Mouse (Mus musculus) thymus, adult 2 months (tissue): ENCODE measurements around the gene Atg10.

Experiments
- CTCF ChIP-seq: fragments of 200-500 bp; IDR thresholded peaks from 2 replicates; pipeline ENCODE4 v1.5.1; 2012; ENCODE audit warnings: mild to moderate bottlenecking, control low read depth, low read length, moderate library complexity, borderline replicate concordance; ENCODE audit not compliant: control insufficient read depth, poor library complexity, insufficient read depth; ENCODE audit errors: extremely low read depth
- POLR2A ChIP-seq: fragments of 200-500 bp; IDR thresholded peaks from 2 replicates; pipeline ENCODE4 v1.6.1; 2012; ENCODE audit warnings: mild to moderate bottlenecking, low read length, control low read depth, moderate library complexity; ENCODE audit not compliant: control insufficient read depth, poor library complexity, insufficient read depth; ENCODE audit errors: extremely low read depth

- TF ChIP-seq POLR2A (no peak), CTCF (no peak)
Measured at GRCm38 (mm10) chr13:91133334-91133890, 90.4 kb downstream of the Atg10 start.
